Mouse (Mus musculus) hindbrain, embryonic 14.5 days (tissue): ENCODE measurements at regions not wholly inside any gene's neighbourhood (a gene's known extent, or its start where the extent isn't known, plus 50 kb on each side); places are given as distances from the start of the nearest gene placed in this dataset.
"Not testable (repeated sequence)": the region's sequence is repeated elsewhere in the genome, so short reads cannot be mapped to it uniquely, and the experiment has no call there.

Source experiments
- ATAC-seq: fragments of 200-750 bp; cut with Nextera tagmentation; 2 replicates; pipeline ENCODE4 v1.8.0; 2017; ENCODE audit warnings: moderate number of reproducible peaks, mild to moderate bottlenecking, moderate TSS enrichment, moderate library complexity; ENCODE audit not compliant: low FRiP score
- DNase-seq: peaks from one replicate; pipeline ENCODE4 v3.0.0-alpha.2; 2015; ENCODE audit warnings: low spot score
- H3K27ac ChIP-seq: fragments of 300-500 bp; sonication (generic); 2 replicates; pipeline ENCODE4 v1.5.1; 2014; ENCODE audit warnings: mild to moderate bottlenecking, moderate library complexity
- H3K27me3 ChIP-seq: fragments of 300-500 bp; sonication (generic); 2 replicates; pipeline ENCODE4 v1.6.1; 2014; ENCODE audit warnings: mild to moderate bottlenecking, low read length, mixed read lengths; ENCODE audit not compliant: control insufficient read depth, insufficient read depth
- H3K36me3 ChIP-seq: fragments of 300-500 bp; sonication (generic); replicated peaks from 2 replicates; pipeline ENCODE4 v1.6.1; 2014; ENCODE audit not compliant: control insufficient read depth, insufficient read depth
- H3K4me1 ChIP-seq: fragments of 300-500 bp; sonication (generic); replicated peaks from 2 replicates; pipeline ENCODE4 v1.6.1; 2014; ENCODE audit warnings: antibody characterized with exemption, low read length, mixed read lengths; ENCODE audit not compliant: control insufficient read depth, insufficient read depth
- H3K4me2 ChIP-seq: fragments of 300-500 bp; sonication (generic); replicated peaks from 2 replicates; pipeline ENCODE4 v1.6.1; 2014; ENCODE audit warnings: mild to moderate bottlenecking, moderate library complexity
- H3K4me3 ChIP-seq: fragments of 300-500 bp; sonication (generic); replicated peaks from 2 replicates; pipeline ENCODE4 v1.5.1; 2014; ENCODE audit warnings: mild to moderate bottlenecking, low read length
- H3K9ac ChIP-seq: fragments of 300-500 bp; sonication (generic); 2 replicates; pipeline ENCODE4 v1.6.1; 2014
- H3K9me3 ChIP-seq: fragments of 300-500 bp; sonication (generic); 2 replicates; pipeline ENCODE4 v1.6.1; 2016; ENCODE audit warnings: low read length; ENCODE audit not compliant: control insufficient read depth
- WGBS: fragments of 180-500 bp; shearing (Covaris S2); extraction: QIAGEN DNeasy Blood & Tissue Kit; methylation state at CpG from one replicate; pipeline ENCODE4 v1.1.7; 2014; 5-methylcytosine and 5-hydroxymethylcytosine counted together

- DNase-seq: no peak
- H3K9me3 ChIP-seq: no peaks in the 10 kb centered on the region
- H3K4me3 ChIP-seq: no peak overlapping the region
- no peaks in the 10 kb centered on the region for H3K36me3 ChIP-seq
- WGBS: 86% methylated on average over 6 of the region's 6 CpGs
- no peak overlapping the region for H3K27ac ChIP-seq
- H3K9ac ChIP-seq: no peak overlapping the region
- no peaks in the 10 kb centered on the region for H3K4me1 ChIP-seq
- H3K4me2 ChIP-seq: no peak overlapping the region
- no peaks in the 10 kb centered on the region for H3K27me3 ChIP-seq
- ATAC-seq: no peak
Measured at GRCm38 (mm10) chr1:42567640-42568039, 127.9 kb upstream of the Pou3f3 start.

GRCm38 (mm10) chr1:42585191-42585590 is 110.4 kb upstream of the Pou3f3 start:
- no peak for ATAC-seq
- H3K27me3 ChIP-seq: no peaks in the 10 kb centered on the region
- H3K4me1 ChIP-seq: no peaks in the 10 kb centered on the region
- no peaks in the 10 kb centered on the region for H3K36me3 ChIP-seq
- H3K9ac ChIP-seq: no peak overlapping the region
- WGBS: 87% methylated on average over 3 of the region's 3 CpGs
- H3K9me3 ChIP-seq: no peaks in the 10 kb centered on the region
- no peak overlapping the region for H3K4me2 ChIP-seq
- H3K4me3 ChIP-seq: no peak overlapping the region
- no peak overlapping the region for H3K27ac ChIP-seq
- no peak for DNase-seq

GRCm38 (mm10) chr1:42588499-42588898 is 107.1 kb upstream of the Pou3f3 start:
- Histone ChIP-seq H3K9me3 (no peaks in the 10 kb centered on the region), H3K4me2 (no peak overlapping the region), H3K27me3 (no peaks in the 10 kb centered on the region), H3K27ac (no peak overlapping the region), H3K4me1 (no peaks in the 10 kb centered on the region), H3K36me3 (no peaks in the 10 kb centered on the region), H3K9ac (no peak overlapping the region), H3K4me3 (no peak overlapping the region)
- DNase-seq: no peak
- ATAC-seq: no peak
- WGBS: 48% methylated on average over 10 of the region's 10 CpGs

DNA sequence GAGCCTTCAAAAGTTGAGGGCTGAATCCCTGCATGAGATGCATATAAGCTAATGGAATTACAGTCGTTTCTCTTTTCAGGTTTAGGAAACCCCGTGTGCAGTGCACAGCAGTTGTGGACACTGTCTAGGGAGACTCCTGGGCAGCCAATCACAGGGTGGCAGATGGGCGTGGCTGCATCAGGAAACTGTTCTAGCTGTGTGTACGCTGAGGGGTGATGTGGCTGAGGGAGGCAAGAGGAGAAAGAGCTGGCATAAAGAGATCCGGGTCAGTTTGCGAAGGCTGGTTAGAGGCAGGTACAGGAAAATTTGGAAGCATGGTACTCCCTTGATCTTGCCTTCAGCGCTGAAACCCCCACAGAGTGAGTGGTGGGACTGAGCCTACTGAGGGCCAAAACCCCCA is 106.1 kb upstream of the Pou3f3 start:
- no peaks in the 10 kb centered on the region for H3K9me3 ChIP-seq
- H3K9ac ChIP-seq: no peak overlapping the region
- no peak overlapping the region for H3K4me3 ChIP-seq
- no peak overlapping the region for H3K27ac ChIP-seq
- no peak for DNase-seq
- no peaks in the 10 kb centered on the region for H3K36me3 ChIP-seq
- no peak for ATAC-seq
- no peaks in the 10 kb centered on the region for H3K4me1 ChIP-seq
- H3K27me3 ChIP-seq: no peaks in the 10 kb centered on the region
- 58% methylated on average over 7 of the region's 7 CpGs for WGBS
- no peak overlapping the region for H3K4me2 ChIP-seq

GRCm38 (mm10) chr1:42591855-42592254 is 103.7 kb upstream of the Pou3f3 start:
- Histone ChIP-seq H3K27me3 (no peaks in the 10 kb centered on the region), H3K9ac (no peak overlapping the region), H3K4me3 (no peak overlapping the region), H3K9me3 (no peaks in the 10 kb centered on the region), H3K27ac (no peak overlapping the region), H3K36me3 (no peaks in the 10 kb centered on the region), H3K4me1 (no peaks in the 10 kb centered on the region), H3K4me2 (no peak overlapping the region)
- DNase-seq (no peak), ATAC-seq (no peak)
- 91% methylated on average over 1 of the region's 1 CpGs for WGBS

DNA sequence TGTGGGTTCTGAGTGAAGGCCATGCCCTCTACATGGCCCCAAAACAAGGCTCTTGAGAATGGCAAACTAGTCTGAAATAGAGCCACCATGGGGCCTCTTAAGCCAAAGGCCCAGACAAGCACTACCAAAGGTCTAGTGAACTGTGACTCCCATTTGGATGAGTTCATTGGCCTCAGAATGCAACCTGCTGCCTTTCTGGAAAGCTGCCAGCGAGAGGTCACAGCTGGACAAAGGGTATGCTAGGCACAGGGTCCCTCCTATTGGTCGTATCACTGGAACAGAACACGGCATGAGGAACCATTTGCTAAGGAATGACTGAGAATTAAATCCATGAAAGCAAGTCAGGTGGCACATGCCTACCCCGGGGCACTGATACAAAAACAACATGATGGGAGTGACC is 98.5 kb upstream of the Pou3f3 start:
- no peak overlapping the region for H3K9ac ChIP-seq
- ATAC-seq (no peak), DNase-seq (no peak)
- no peak overlapping the region for H3K27ac ChIP-seq
- H3K4me1 ChIP-seq: no peaks in the 10 kb centered on the region
- H3K4me3 ChIP-seq: no peak overlapping the region
- 62% methylated on average over 4 of the region's 4 CpGs for WGBS
- H3K27me3 ChIP-seq: no peaks in the 10 kb centered on the region
- no peak overlapping the region for H3K4me2 ChIP-seq
- H3K36me3 ChIP-seq: no peaks in the 10 kb centered on the region
- H3K9me3 ChIP-seq: no peaks in the 10 kb centered on the region

GRCm38 (mm10) chr1:42599238-42599637 is 96.3 kb upstream of the Pou3f3 start:
- no peak overlapping the region for H3K4me3 ChIP-seq
- no peak for ATAC-seq
- H3K9ac ChIP-seq: no peak overlapping the region
- H3K27ac ChIP-seq: no peak overlapping the region
- no peak overlapping the region for H3K4me2 ChIP-seq
- no peak for DNase-seq
- H3K9me3 ChIP-seq: no peaks in the 10 kb centered on the region
- no peaks in the 10 kb centered on the region for H3K27me3 ChIP-seq
- H3K4me1 ChIP-seq: no peaks in the 10 kb centered on the region
- WGBS: 89% methylated on average over 6 of the region's 6 CpGs
- no peaks in the 10 kb centered on the region for H3K36me3 ChIP-seq

DNA sequence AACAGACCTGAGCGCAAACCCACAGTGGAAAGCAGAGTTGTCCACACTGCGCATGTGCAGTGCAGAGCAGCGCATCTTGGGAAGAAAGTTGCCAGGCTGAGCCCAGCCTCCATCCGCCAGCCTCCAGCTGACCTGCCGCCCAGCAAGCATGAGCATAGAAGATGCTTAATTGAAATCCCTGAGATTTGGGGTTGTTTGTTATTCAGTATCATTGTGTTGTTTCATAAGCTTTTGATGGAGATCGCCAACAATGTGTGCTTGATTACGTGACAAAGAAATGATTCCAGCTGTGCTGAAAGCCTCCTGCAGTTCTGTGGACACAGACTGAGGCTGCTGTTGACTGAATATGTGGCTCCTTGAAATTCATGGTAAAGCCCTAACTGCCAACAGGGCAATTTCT is 89.3 kb upstream of the Pou3f3 start:
- ATAC-seq (no peak), DNase-seq (no peak)
- Histone ChIP-seq H3K27me3 (no peaks in the 10 kb centered on the region), H3K36me3 (no peaks in the 10 kb centered on the region), H3K9ac (no peak overlapping the region), H3K9me3 (no peaks in the 10 kb centered on the region), H3K27ac (no peak overlapping the region), H3K4me3 (no peak overlapping the region), H3K4me1 (no peaks in the 10 kb centered on the region), H3K4me2 (no peak overlapping the region)
- 70% methylated on average over 7 of the region's 7 CpGs for WGBS

DNA sequence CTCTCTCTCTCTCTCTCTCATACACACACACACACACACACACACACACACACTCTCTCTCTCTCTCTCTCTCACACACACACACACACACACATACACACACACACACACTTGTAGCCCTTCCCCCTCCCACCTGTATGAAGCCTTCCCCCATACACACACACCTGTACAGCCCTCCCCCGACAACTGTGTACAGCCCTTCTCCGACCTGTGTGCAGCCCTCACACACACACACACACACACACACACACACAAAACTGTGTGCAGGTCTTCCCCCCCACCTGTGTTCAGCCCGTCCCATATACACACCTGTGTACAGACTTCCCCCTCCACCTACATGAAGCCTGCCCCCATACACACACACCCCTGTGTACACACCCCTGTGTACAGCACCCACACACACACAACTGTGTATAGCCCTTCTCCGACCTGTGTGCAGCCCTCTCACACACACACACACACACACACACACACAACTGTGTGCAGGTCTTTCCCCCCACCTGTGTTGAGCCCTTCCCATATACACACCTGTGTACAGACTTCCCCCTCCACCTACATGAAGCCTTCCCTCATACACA is 88.0 kb upstream of the Pou3f3 start:
- ATAC-seq: peak; percentile 55
- not testable (repeated sequence) for DNase-seq
- WGBS: 92% methylated on average over 4 of the region's 4 CpGs

GRCm38 (mm10) chr1:42623766-42624165 is 71.8 kb upstream of the Pou3f3 start:
- H3K9me3 ChIP-seq: no peaks in the 10 kb centered on the region
- 69% methylated on average over 6 of the region's 6 CpGs for WGBS
- H3K27me3 ChIP-seq: no peaks in the 10 kb centered on the region
- DNase-seq: no peak
- H3K36me3 ChIP-seq: no peaks in the 10 kb centered on the region
- H3K4me1 ChIP-seq: peaks cover 14% of the 10 kb centered on the region
- no peak overlapping the region for H3K4me3 ChIP-seq
- H3K4me2 ChIP-seq: no peak overlapping the region
- H3K9ac ChIP-seq: no peak overlapping the region
- ATAC-seq: no peak
- no peak overlapping the region for H3K27ac ChIP-seq

More for the DNA sequence above, 88.0 kb upstream of the Pou3f3 start:
- H3K9ac ChIP-seq, H3K27ac ChIP-seq, H3K4me1 ChIP-seq, H3K36me3 ChIP-seq, H3K27me3 ChIP-seq, H3K9me3 ChIP-seq, H3K4me2 ChIP-seq, H3K4me3 ChIP-seq: not testable (repeated sequence)
